Mouse (Mus musculus) lung, postnatal 36 days (tissue): ENCODE results near the gene Ranbp10.
"Not testable (repeated sequence)": the region's sequence is repeated elsewhere in the genome, so short reads cannot be mapped to it uniquely, and the experiment has no call there.

Experiments used
- DNase-seq: peaks from one replicate; pipeline ENCODE4 v3.0.0; 2022; ENCODE audit warnings: mixed read lengths

Gene Ranbp10

DNA sequence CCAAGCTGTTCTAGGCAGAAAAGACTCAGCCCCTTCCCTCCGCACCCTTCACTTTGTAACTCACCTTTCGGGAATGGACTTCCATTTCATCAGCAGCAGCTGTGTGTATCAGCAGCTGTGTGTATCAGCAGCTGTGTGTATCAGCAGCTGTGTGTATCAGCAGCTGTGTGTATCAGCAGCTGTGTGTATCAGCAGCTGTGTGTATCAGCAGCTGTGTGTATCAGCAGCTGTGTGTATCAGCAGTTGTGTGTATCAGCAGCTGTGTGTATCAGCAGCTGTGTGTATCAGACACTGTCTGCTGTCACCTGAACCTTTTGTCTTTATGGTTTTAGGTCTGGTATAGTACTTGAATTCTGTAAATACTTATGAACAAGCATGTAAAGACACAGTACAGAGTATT lies 6.6 kb upstream of the Ranbp10 start:
- DNase-seq: not testable (repeated sequence)

DNA sequence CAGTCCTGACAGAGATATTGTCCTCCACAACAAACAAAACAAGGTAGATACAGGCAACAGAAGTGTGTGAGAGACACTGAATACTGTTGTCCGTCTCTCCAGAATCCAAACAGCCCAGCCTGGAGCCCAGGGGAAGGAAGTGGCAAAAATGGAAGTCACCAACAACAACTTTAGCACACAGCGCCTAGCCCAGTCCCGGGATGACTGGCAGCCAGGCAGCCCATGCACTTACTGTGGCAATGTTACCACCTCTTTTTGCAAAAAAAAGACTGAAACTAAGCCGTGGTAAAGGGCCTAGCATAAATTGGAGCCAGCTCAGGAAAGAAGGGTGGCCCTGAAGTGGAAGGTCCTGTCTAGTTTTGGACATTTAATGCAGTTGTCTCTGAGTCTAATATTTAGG lies 771 bp downstream of the Ranbp10 start:
- no peak for DNase-seq

DNA sequence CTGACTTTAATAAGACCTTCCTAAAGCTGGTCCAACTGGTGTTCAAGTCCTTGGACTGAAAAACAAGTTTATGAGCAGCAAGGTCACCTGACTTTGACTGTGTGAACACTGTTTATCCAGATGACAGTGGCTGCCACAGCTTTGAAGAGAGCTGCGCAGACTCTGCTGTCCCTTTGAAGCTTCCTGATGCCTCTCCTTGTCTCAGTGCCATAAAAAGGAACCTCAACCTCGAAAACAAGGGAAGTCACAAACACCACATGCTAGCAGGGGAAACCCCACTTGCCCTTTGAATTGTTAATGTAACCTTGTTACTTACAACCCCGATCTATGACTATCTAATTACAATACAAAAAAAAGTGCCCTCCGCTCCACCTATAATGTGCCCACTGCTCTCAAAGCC lies 1.6 kb downstream of the Ranbp10 start:
- DNase-seq: no peak

DNA sequence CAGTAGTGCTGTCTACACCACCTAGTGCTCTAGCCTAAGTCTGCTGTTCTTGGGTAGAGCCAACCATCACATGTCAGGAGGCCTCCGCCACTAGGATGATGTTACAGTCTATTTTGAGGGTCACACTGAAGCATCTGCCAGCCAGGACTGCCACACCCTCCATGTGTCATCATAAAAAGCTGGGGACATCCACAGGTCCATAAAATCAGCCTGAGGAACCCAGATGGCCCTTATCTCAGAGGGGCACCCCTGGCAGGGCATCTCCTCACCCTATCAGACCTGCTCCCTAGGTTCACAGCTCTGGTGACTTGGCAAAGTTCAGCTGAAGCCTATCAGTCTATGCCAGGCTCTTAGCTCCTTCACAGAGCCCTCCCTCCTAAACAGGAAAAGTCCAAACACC lies 6.2 kb downstream of the Ranbp10 start:
- DNase-seq: no peak

DNA sequence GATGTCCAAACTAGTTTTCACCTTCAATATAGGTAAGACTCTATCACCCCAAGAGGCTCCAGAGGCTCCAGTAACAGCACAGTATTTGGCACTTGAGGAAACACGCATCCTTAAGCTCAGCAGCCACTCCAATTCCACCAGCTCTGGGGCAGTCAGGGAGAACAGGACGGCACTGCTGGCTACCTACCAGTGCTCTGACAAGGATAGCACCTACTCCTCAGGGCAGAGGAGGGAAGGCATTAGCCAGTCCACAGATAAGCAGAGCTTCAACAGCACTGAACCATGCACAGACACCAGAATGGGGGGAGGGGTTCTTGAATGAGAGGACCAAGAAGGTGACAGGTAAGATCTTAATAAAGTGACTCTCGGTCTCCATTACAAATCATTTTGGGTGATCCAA lies 7.5 kb downstream of the Ranbp10 start:
- DNase-seq: no peak

DNA sequence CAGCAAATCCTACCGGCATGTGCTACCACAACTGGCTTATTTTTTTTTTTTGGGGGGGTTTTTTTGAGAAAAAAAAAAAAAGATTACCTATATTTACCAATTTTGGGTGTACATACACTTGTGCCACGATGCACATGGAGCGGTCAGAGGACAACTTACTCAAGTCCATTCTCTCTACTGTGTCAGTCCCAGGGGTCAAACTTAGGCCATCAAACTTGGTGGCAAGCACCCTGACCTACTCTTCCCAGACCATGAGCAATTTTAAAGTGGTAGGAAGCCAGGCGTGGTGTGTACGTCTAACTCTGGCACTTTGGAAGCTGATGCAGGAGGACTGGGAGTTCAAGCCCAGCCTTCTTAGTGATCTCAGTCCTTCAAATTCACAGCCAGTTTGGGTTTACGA lies 13.9 kb downstream of the Ranbp10 start:
- DNase-seq: no peak

DNA sequence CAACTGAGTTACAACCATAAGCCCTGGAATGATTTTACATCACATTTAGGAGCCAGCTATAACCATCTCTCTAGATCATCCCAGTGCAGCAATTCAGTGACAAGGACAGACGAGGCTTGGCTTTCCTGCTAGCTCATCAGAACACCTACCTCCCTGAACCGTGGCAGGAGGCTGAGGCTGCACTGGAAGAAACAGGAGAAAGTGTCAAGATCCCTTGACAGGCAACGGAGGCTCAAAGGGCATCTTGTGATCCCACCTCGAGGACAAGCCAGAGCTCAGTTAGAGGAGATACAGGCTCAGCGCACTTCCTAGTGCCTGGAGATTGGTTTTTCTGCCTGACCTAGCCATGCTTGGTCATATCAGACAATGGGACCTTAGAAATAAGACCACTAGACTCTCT lies 14.6 kb downstream of the Ranbp10 start:
- no peak for DNase-seq

DNA sequence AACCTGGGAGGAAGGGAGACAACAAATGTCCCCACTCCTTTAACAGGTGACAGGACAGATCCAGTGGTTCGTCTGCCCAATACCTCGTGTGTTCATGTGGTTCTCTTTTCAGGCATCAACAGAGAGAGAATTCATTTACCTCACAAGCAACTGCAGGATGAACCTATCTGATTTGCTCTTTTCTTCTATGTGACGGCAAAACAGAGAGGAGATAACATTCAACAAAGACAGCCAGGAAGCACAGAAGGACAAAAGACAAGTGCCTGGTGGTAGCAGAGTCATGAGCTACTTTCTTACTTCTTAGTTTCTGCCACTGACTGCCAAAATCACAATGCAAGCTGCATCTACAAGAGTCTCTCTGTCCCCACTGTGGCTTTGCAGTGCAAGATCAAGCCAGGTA lies 15.6 kb downstream of the Ranbp10 start:
- no peak for DNase-seq

DNA sequence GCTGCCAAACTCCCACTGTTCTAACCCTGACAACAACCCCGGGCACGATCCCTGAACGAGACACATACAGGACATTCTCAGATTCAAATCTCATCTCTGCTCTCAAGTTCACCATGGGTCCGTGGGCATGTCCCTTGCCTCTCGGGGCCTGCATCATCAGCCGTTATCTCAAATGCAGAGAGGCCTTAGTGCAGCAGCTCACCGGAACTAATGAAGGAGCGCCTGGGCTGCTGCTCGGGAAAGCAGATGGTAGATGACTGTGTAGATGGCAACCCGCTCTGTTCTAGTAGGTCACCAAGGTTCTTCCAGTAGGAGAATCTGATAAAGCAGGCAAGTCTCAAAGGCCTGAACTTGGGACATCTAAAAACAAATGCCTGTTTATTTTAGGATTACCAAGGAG lies 16.1 kb downstream of the Ranbp10 start:
- no peak for DNase-seq

DNA sequence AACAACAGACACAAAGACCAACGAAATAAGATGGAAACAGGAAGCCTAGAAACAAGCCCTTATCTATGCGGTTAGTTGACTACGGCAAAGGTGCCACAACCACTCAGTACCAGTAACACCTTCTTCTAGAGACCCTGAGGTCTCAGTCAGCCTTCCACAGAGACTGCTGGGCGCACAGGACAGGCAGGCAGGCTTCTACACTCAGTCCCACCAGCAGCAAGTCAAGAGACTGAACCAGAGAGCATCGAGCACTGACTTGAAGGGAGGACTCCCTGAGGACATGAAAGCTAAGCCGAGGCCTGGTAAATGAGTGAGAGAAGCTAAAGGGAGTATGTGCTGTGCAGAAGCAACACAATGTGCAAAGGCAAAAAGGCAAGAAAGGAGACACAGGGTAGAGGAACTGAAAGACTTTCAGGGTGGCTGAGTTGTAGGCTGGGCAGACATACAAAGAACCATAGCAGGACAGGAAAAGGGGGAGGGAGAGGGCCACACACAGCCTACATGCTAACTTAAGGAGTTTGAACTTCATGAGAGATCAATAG lies 16.8 kb downstream of the Ranbp10 start:
- DNase-seq: peak; percentile 28

DNA sequence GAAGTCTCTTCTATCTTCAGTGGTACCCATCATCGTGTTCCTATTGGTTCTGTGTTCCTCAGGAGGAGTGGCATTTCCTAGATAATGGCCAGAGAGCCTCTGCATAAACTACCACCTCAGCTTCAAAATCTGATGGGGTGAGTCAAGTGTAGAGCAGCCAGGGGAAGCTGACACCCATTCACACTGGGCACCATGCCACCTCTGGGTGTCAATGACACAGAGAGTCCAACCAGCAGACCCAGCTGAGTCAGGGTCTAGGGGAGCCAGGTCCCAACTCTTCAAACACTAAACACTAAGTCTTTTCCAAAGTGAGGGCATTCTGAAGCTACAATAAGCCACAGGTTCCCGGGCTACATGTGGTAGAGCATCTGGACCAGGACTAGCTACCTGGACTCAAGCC lies 18.7 kb downstream of the Ranbp10 start:
- peak; percentile 48 for DNase-seq

DNA sequence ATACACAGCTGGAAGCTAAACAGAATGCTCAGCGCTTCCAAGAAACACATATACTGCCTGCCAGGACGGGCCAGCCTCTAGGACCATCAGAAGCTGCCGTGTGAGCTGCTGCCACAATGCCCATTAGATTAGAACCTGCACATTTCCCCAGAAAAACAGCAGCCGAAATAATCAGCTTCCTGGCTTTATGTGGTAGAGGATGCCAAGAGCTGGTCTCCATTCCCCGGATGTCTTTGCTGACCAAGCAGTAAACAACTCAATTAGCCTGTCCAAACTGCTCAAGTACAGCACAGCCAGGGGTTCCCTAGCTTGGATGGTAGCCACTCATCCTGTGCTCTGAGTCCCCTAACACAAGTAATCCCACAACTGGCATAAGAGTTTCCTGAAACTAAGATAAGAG lies 19.4 kb downstream of the Ranbp10 start:
- DNase-seq: peak; percentile 34

DNA sequence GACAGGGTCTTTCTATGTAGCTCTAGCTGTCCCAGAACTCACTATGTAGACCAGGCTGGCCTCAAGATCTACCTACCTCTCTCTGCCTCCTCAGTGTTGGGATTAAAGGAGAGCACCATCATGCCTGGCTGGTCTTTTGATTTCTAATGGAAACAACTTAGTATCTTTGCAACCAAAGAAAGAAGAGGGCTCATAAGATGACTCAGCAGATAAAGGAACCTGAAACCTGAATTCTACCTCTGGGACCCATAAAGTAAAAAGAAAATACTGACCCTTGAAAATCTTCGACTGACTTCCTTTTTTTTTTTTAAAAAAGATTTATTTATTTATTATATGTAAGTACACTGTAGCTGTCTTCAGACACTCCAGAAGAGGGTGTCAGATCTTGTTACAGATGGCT lies 21.2 kb downstream of the Ranbp10 start:
- DNase-seq: no peak

DNA sequence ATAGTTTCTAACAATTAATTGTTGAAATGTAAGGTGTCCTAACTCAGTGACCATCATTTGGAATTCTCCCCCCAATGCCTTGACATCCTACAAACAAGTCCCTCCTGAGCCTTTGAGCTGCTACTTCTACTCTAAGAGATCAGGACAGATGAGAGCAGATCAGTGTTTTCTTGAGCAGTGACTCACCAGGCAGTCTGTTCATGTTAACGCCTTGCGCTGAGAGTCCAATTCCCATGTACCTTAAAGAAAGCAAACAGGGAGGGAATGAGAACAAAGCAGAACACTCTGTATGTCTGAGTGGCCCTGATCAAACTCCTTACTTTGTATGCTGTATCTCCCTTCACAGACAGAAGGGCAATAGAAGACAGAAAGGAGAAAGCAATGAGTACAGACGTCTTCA lies 21.8 kb downstream of the Ranbp10 start:
- no peak for DNase-seq

DNA sequence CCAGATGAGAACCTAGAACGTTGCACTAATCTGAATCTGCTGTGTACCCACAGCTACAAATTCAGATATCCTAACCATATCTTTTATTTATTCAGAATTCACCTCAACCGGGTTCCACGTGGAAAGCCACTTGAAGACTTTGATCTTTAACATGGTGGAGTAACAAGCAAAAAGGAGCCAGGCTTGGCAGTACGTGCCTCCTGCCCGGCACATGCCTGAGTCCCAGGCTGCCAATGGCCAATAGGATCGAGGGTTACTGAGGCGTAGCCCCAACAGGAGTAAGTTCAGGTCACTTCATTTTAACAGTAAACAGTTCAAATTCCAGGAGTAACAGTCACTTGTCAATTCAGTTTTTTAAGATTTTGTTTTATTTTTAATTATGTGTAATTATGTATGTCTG lies 22.4 kb downstream of the Ranbp10 start:
- no peak for DNase-seq

DNA sequence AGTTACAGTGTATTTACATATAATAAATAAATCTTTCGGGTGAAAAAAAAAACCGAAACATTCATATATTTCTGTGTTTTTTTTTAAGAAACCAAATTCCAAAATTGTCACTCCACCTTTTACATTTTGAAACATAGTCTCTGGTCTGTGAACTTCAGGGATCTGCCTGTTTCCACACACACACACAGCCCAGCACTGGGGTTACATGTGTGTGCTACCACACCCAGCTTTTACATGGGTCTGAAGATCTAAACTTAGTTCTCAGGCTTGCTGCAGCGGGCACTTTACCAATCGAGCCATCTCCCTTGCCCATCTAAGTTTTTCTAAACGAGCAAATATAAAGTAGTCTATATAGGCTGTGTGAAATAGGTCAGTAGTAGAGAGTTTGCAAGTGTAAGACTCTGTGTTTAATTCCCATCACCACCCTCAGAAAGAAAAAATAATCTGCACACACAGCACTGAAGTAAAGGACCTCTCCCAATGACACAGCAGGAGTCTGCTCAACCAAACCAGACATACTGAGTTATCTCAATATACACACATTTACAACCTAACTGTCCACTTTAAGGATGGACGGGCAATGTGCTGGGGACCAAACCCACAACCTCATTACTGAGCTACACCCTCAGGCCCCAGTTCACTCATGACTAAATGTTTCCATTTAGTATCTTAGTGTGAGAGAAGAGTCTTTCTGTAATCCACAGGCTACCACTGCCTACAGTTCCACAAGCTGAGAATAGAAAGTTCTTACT lies 25.8 kb downstream of the Ranbp10 start:
- DNase-seq: no peak

DNA sequence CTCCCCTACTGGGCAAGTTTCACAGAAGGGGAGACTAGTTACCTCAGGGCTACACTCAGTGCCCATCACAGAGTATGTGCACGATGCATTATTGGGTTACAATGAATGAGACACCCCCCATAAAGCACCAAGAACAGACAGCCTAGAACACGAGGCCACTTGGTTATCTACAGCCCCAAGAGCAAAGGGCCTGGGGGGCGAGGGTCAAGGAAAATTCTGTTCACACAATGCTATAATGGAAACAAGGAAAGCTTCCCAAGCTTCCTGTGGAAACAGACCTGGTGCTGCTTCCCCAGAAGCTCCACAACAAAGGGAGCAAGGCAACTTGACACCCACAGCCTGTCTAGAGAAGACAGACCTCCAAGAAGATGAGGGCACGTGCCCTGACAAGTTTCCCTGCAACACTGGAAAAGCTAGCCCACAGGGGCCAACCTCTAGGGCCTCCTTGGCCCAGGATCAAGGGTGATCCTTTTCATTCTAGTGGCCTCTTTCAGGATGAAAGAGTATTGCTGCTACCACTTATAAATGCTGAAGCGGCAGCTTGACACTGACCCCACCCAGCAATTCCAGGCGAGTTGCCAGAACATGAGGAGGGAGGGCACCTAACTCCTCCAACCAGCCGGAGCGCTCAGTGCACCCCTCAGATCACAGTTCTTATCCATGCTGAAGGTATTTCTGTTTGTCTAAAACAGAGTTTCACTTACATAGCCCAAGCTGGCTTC lies 27.9 kb downstream of the Ranbp10 start:
- DNase-seq: peak; percentile 95

DNA sequence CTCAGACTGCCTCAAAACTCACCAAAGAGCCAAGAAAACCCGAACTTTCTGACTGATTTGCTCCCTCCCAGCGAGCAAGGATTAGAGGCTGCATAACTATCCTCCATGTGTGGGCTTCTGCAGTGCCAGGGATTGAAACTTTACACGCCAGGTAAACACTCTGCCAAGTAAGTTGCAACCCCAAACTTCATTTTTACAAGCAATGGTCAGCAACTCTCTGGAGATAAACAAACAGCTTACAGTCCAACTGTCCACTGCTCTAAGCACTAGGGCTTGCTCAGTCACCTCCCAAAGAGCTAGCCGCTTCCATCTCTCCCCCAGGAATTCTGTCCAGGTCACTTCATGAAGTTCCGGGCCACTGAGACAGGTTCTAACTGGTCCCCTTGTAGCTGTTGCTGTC lies 28.7 kb downstream of the Ranbp10 start:
- DNase-seq: no peak

DNA sequence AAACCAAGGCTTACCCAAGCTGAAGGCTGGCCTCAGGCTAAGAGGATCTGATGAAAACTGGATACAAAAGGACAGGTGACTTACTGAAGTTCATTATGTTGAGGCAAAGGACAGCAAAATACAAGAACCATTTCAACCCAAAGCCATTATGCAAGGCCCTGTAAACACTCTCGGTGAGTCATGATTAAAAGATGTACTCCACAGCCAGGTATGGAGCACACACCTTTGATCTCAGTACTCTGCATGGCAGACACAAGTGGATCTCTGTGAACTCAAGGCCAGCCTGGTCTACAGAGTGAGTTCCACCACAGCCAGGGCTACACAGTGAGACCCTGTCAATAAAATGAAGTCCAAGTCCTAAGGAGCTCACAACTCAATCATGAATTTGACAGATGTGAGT lies 31.4 kb downstream of the Ranbp10 start:
- peak; percentile 49 for DNase-seq

DNA sequence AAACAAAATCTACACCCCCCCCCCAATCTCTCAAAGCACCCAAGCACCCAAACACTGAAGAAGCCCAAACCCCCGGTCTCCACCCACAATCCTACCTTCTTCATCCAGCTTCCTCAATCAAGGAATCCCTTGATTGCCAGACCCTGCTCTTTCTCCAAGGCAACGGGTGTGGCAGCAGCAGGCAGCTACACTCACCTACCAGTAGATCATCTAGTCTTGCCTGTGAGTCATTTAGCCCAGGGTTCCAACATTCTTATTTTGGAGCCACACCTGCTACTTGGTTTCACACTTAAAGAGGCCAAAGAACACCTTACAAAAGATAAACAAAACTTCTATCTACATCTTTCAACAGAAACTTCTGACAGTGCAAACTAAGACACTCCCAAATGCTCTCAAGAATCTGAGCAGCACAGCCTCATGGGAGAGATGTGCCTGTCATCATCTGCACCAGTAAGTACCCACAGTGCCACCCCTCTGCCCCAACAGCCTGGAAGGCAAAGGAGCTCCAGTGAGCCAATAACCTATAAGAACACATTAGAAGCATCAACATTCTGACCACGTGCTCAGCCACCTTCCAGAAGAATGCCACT lies 33.0 kb downstream of the Ranbp10 start:
- peak; percentile 61 for DNase-seq

DNA sequence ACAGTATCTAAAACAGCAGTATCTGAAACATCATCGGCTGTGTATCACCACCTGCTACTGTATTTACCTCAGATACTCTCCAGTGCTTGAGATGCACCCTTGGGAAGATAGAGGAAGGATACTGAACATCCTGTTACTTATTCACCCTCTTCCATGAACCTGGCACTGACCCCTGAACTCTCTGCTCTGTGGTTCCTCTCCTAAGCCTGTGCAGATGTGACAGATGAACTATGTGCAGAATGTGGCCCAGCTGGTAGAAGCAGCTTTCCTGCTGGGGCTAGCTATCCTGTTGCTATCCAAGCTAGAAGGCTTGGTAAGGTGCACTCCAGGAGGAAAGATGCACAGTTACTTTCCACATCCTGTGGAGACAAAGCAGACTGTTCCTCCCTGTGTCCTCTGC lies 33.8 kb downstream of the Ranbp10 start:
- no peak for DNase-seq

DNA sequence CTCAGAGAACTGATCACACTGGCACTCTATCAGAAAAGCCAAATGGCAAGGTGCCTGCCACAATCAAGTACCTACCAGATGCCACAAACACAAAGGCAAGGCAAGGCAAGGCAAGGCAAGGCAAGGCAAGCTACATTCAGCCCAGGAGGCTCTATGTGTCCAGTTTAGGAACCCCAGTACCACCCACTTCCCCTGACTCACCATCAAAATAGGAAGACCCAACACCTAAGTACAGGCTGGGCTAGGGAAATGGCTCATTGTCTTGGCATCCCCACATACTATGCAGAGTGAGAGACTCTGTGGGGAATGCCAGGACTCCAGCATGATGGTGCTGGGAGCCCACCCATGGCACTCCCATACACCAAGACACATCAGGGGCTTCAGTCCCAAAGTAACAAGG lies 37.5 kb downstream of the Ranbp10 start:
- no peak for DNase-seq

DNA sequence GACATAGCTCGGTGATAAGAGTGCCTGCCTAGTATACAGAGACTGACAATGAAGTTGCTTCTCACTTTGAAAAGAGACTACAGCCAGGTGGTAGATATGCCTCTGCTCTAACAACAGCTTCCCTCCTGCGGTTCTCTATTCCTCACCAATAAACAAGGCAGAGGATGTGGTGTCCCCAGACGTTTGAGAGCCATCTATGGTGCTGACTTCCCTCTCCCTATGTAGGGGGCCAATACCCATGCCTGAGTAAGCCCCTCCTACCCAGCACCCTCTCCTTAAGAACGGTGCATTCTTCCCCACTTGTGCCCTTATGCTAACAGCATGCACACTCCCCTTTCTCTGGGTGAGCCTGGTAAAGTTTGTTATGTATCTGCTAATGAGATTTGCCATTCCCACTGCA lies 38.2 kb downstream of the Ranbp10 start:
- no peak for DNase-seq

DNA sequence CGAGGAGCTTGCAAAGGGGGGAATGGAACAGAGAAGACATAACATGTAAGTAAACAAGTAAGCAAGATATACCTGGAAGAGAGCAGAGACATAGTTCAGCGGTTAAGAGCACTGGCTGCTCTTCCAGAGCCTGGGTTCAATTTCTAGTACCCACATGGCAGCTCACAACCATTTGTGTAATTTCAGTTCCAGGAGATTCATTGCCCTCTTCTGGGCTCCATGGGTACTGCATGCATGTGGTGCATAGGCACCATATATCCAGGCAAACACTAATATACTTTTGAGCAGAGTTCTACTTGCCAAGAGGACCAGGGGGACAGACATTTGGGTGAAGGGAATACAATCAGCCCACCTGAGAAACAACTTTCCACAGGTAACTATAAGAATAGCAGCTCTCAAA lies 38.9 kb downstream of the Ranbp10 start:
- peak; percentile 89 for DNase-seq
